Mouse (Mus musculus) regulatory T cell (primary cell): ENCODE results near the gene Fmo1.

Experiments used
- in situ Hi-C: fragments of 300-600 bp; cut with MboI, MseI; formaldehyde crosslinking; loops from one replicate; pipeline ENCODE4 v1.15.1; 2025; ENCODE audit warnings: high pct_unique_total_duplicates

Gene Fmo1

DNA sequence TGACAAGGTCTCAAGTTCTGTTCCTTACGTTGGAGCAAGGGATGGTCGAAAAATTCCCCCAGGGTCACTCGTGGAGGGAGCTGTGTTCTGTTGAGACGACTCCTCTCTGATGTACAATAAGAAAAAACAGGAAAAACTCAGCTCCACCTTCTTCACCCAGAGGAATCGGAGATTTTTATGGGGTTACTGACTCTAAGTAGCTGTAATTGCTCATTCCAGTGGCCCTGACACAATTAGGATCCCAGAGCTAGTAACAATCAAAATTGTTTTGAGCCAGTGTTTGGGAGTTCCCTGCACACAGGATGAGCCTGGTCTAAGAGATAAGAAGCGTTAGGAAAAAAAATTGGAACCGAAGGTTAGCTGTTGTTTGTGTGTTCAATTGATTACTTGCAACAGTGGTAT lies at the start of gene Fmo1:
Fmo1 (minus strand) TSS at position 331 of the 402 bp plus-strand sequence.
- in situ Hi-C loops: no loop called here

DNA sequence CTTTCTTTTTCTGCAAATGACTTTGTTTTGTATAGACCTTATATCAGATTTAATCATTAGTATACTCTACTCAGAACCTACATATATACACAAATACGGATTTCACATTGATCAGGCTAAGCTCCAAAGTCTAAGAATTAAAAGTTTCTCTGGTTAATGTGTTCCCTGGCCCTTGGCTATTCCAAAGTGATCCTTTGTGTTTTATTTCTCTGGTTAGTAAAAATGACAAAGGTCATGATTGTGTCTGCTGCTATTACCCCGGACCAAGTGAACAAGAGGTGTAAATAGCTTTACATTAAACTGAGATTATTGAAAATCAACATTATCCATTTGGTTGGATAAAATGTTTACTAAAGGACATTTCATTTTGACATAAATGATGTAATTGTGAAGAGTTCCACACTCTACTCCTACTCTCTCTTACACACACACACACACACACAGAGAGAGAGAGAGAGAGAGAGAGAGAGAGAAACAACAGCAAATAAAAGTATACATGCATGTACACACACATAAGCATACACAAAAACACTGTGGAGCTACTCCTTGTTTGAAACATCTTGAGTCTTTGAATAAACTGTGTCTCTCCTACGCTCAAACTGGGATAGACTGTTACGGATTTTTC lies 48.6 kb upstream of the Fmo1 start:
- in situ Hi-C loops: no loop called here

DNA sequence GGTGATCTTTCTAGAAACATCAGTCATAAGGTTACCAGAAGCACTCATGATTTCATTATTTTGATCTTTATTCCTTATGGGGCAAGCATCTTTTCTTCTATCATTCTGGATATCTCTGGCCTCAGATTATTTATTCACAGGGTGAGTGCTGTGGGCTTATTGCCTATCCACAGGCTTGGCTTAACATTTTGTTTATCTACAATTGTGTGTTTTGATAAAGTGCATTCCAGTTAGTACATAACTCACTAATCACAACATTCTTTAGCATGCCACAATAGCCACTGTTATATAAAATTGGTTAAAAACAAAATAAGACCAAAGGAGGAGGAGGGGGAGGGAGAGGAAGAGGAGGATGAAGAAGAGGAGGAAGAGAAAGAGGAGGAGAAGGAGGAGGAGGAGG lies 45.7 kb upstream of the Fmo1 start:
- in situ Hi-C loops: no loop called here

DNA sequence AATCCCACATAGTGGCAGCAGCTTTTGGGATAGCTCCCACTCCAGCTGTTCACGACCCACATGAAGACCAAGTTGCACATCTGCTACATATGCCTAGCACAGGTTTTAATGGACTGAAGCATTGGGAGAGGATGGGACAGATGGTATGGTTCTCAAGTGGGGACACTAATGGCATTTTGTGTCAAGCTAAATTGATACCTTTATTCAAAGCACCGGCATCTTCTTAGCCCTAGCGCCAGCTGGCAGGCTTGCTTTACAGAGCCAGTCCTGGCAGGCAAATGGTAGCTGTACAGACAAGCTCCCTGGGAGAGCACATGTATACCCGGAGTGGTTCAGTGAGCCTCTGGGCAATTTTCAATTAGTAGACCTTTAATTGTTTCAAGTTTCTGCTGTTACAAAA lies 35.5 kb upstream of the Fmo1 start:
- in situ Hi-C loops: loop anchor here (5.0 kb wide), 1 partner anchor 165 kb away; no protein-coding TSS in a partner anchor

DNA sequence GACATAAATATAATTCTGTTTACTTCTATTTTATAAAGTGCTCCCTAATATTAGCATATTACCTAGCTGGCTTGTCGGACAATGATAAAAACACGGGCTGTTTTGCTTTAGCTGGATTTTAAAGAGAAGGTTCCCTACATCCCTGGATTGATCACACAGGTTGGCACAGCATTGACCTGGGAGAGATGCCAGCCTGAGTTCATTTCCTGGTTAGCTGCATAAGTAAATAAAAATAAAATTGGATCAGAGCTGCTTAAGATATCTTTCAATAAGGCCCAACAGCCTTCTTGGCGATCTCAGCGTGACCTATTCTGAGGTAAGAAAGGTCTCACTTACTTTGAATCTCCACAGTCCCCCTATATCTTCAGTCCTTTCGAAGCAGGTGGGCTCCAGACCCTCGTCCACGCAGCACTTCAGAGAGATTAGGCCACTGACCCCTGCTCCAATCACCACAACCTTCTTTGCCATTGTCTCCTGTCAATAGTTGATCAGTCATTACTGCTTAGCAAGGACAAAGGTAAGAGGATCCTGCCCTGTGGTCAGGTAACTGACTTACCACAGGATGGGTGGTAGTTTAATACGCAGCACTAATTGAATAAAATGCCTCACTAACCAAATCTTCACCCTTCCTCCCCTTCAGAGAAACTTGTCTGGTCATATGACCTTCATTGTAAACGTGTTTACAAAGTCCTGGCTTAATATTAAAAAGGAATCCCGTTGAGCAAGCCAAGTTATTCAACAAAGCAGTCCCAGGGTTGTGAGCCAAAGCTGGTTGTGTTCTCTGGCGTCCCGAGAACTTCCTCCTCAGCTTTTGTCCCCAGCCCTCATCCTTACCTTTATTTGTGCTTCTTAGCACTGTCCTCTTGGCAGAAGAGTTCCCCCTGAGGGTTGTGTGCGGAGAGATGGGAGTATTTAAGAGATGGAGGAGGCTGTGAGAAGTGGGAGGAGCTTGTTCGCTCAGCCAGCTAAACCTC lies 31.7 kb upstream of the Fmo1 start, which contains the start of gene Fmo2:
Fmo2 (minus strand) TSS at position 889 of the 974 bp plus-strand sequence.
- in situ Hi-C loops: loop anchor here (10.0 kb wide), 1 partner anchor 1007 kb away; no protein-coding TSS in a partner anchor

DNA sequence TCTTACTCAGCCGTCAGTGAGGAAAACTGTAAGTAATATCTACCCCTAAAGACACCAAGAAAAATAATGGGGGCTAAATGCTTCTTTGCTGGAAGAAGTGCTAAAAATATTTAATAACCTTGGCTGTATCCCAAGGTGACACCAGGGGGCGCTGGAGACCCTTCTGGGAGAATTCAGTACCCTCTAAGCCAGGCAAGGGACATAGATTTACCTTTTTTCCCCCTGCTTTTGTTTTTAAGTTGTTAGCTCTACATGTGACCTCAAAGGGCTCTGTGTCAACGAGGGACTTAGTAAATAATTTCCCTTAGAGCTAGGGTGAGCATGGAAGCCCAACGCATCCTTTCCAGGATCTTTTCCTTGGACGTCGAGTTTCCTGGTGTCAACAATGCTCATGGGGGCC lies 29.5 kb upstream of the Fmo1 start:
- in situ Hi-C loops: loop anchor here (10.0 kb wide), 1 partner anchor 1009 kb away; no protein-coding TSS in a partner anchor

DNA sequence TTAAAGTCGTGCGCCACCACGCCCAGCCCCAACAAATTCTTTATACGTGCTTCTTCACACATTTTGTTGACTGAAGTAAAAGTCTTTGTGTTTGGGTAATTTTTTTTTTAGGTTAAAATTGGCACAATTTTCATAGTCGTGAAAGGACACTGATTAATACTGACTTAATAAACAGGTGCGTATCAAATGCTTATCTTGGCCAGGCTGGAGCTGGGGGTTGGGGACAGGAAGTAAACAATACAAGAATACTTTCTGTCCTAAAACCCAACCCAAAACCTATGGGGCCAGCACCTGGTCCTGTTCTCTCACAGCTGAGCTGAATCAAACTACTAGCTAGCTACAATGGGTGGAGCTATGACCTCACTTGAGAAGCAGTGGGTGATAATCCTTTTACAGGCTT lies 26.6 kb upstream of the Fmo1 start:
- in situ Hi-C loops: loop anchor here (10.0 kb wide), 1 partner anchor 1012 kb away; no protein-coding TSS in a partner anchor

DNA sequence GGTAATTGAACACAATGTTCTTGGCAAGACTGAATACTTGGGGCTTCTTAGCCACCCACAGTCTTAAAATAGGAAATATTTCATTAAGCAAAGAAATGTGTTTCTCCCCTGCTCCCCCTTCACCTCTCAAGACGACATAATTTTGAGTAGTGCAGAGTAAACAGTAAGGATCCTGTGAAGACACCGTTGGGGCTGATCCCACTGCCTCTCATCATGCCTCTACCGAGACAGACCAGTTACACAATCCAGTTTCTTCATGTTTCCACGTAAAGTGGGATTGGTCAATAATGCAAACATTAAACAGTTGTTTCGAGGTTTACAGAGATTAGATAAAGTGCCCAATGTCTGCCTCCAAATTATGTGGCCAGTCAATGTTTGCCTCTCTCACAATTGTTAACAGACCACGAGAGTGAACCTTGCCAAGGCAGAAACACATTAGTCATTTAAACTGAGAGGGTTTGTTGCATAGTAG lies 25.6 kb upstream of the Fmo1 start:
- in situ Hi-C loops: loop anchor here (10.0 kb wide), 1 partner anchor 1013 kb away; no protein-coding TSS in a partner anchor

DNA sequence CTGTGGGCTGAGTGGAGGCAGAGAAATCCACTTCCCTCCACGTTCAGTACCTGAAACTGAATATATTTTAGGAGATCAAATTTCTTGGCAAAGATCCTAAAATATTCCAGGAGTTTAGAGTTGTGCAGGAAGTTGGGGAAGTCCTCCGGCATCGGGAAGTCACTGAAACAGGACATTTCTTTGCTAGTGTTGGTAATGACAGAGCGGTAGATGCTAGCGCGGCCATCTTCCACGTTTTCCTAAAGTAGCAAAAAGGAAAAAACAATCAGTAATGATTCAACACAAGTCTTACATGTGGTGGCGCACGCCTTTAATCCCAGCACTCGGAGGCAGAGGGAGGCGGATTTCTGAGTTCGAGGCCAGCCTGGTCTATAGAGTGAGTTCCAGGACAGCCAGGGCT lies 22.2 kb upstream of the Fmo1 start:
- in situ Hi-C loops: no loop called here

DNA sequence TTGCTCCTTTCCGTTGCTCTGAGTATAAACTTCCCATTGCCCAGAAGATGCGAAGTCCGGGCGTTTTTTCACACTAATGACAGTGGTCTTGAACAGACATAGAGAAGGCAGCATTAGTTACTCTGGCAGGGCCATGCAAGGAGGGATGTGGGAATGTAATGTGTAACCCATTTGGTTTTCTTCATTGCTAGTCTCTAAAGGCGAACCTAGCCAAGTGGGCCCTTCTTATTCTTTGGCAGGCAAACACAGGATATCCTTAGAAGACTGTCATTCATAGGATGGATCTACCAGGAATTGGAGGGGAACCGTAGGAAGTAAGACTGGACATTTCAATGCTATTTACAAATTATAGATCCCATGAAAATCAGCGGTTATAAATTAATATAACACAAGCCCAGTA lies 21.2 kb upstream of the Fmo1 start:
- in situ Hi-C loops: no loop called here

DNA sequence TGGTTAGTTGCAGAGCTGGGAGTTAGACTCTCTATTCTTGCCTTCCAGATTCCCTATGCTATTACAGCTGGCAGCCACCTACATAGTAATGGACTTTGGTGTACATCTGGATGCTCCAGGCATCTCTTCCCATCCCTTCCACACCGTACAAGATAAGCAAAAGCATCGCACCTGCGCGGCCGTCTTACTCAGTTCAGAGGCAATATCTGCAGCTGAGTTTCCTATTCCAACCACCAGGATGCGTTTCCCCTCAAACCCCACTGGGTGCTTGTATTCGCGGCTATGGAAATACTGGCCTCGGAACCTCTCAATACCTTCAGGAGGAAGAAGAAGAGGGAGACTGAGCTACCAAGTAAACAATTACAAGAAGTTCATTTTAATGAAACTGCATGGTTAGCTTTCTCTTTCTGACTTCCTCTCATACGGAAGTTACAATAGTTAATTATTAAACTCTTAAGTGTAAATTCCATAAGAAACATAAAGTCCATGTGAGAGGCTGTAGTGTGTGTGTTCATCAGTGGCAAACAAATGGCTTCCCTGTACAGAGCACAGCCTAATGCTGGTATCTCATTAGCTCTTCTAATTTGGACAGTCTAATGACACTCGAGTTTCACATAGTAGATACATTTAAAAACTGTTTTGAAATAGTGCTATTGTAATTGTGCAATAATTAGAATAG lies 19.9 kb upstream of the Fmo1 start:
- in situ Hi-C loops: no loop called here

DNA sequence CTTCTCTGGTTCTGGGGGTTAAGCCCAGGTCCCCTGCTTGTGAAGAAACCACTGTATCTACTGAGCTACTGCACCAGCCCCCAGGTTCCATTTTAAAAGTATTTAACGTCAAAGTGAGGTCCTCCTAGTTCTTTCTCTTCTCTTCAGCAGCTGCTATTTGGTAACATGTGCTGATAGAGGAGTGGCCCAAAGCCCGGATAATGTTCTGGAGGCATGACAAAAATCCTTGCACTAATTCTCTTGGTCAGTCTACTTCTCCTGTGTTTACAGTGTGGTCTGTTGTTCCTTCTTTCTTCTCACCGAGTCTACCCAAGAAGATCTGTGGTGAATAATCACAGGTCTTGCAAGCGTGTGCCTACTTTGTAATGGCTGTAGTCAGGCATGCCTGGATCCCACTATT lies 16.3 kb upstream of the Fmo1 start:
- in situ Hi-C loops: no loop called here

DNA sequence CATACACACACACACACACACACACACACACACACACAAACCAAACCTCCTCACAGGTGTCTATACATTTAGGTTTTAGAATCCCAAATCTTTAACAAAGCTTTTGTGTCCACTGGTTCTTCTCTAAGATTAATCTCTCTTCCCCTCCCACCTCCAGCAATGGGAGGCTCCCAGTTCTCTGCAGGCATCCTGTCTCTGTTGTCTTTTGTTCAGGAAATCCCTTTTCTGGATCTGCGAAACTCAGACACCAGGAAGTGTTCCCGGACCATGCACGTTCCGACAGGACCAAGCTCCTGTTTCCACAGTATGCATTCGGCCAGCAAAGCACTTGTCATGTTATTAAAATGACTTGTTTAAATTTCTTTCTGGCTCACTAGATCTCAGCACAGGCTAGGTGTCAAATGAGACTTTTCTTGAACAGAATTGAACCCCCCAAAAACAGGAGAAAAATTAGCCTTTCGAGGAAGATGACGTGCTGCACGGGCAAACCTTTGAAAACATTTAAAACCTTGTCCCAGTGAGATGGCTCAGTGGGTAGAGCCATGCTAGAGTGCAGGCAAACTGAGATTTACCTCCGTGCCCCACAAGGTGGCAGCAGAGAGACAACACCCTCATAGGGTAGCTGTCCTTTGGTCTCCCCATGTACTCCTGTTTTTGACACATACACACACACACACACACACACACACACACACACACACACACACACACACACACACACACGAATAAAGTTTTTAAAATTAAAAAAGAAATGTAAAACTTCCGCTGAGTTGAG lies 13.4 kb upstream of the Fmo1 start:
- in situ Hi-C loops: no loop called here

DNA sequence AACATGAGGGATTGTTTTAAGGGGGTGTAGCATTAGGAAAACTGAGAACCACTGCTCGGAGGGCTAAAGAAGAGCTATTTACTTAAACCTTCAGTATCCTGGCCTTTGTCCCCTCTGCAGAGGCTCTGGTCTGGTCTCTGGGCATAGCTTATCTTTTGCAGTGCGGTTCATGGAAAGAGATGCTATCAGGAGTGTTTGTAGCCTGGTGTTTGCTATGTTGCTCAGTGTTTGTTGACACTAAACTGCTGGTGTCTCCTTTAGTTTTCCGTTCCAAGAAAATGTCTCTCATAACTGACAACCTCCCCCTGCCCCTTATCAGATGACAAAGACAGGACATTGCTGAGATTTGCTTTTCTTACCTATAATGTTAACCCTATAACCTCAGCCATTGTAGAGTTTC lies 8.7 kb upstream of the Fmo1 start:
- in situ Hi-C loops: no loop called here

DNA sequence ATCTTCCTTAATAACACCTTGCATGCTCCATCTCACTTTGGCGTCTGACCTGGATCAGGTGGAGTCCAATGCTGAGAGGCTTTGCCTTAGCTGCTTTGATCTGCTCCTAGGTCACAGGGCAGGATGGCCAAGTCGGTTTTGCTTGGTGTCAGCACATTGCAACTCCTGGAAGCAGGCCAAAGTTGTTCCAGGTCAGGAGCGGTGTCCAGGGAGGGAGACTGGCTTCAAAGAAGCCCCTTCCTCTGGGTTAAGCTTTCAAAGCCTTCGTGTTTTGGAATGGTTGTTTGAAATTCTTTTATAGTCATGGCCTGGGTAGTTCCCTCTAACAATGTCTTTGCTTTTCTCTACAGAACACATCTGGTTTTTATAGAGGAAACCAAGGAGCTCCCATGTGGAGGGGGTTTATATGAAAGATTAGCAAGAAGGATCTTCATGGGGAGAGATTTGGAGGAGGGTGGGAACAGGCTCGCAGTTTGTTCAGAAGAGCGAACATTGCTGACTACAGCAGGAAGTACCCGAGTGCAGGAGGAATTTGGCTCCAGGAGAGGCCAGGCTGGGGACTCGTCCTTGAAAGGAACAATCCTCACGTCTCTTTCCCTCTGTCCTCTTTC lies 5.4 kb upstream of the Fmo1 start:
- in situ Hi-C loops: no loop called here

DNA sequence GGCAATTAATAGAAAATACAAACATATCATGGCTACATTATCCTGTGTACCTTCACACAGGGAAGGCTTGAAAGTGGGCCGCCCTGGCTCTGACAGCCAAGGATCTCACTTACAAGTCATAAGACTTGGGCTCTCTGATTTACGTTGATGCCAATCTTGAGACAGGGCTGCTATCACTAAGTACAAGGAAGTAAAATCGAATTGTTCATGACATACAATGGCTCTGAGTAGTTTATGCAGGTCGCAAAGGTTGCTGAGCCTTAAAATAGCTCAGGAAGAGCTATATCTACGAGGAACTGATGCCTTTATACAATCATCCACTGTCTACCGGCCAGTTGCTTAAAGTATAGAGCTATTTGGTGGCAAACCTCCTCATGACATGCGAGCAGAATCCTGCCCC lies 4.6 kb upstream of the Fmo1 start:
- in situ Hi-C loops: no loop called here

DNA sequence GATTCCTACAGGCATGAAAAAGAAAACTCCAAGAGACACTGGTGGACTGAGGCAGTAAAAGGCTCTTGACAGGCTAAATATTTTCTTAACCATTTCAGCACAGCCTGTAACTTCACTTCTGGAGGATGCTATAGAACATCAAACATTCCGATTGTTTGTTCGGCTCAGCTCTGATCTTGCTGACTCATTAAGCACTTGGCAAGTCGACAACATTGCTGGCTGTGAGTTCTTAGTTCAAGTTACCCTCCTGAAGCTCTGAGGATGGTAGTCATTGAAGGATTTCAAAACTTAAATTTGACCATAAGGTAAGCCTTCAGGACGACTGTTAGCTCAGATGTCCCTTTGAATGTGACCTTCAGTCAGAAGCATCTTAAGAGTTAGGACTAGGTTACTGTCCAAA lies 986 bp upstream of the Fmo1 start:
- in situ Hi-C loops: no loop called here

DNA sequence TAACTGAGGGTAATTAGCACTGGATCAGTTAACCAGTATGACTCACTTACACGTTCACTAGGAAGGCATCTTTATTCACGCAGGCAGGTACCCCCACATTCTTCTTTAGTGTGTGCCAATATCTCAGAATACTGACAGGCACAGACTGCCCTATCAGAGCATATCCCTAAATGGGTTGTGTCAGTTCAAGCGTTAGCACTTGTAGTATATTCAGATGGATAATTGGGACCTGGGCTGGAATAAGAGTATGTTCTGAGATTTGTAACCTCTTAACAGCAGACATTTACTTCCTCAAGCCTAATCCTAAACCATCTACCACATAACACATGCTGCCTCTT lies 948 bp downstream of the Fmo1 start:
- in situ Hi-C loops: no loop called here

DNA sequence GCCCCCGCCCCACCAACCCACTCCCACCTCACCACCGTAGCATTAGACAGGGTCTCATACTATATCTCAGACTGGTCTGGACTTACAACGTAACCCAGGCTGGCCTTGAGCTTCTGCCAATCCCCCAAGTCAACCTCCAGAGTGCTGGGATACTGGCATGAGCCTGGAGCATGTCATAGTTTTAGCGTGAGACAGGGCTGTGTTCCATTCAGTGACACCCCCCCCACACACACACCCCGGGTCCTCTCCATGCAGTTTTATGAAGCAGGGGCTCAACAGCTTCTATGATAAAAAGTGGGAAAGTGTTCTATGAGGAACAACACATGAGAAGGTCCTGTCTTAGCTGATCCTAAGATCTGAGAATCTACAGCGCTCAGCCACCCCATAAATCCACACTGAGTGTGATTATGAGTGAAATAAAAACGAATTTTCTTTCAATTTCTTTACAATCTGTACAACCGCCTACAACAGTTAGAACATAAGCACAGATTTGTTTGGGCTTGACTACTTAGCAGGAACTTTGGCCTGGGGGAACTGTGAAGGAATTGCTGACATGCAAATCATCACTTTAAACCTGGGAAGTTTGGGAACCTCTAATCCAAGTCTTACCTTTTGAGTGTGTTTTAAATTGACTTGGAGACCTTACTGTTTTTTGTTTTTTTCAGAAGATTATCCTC lies 1.5 kb downstream of the Fmo1 start:
- in situ Hi-C loops: no loop called here

DNA sequence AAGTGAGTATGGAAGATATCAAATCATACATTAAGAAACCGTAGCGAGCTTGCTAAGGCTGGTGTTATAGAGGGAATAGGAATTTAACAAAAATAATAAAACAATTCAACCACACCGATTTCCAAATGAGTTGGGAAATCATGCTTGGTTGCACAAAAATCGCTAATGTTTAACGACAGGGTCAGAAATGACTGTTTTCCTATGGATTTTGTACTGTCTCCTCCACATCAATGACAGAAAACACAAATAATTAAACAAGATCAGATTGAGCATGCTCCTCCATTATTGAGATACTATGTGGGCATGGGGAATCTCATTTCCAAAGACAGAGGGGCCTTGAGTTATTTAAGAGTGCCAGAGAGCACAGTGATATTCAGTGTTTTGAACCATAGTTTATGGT lies 2.1 kb downstream of the Fmo1 start:
- in situ Hi-C loops: no loop called here
